Mouse (Mus musculus) stomach, embryonic 16.5 days (tissue): Measurements from ENCODE around the gene Gm13695. TPM values are rescaled to one million over a fixed set of nuclear protein-coding genes. Genes with fewer than 3 reads are reported as not detected.

Experiments used
- polyA plus RNA-seq: library from polyadenylated mRNA; unstranded; fragments of >200 nt; fragmentation: Nextera tagmentation; extraction: Ambion mirVana; gene quantifications from 2 replicates; pipeline ENCODE4 v1.2.1, GENCODE M21; 2015

The Gm13695 gene
- polyA plus RNA-seq, 1 experiment from 2014 or later, result not detected

Other genes starting within 250 kb of the Gm13695 start
- gene Itgav, start 242.9 kb upstream of the Gm13695 start, polyA plus RNA-seq, result 76.8 and 77.2 TPM in 2 replicates
- gene Fam171b, start 154.7 kb upstream of the Gm13695 start, polyA plus RNA-seq, result 12.2 and 13.0 TPM in 2 replicates
- not detected in 2 replicates for gene Zswim2, start 26.1 kb upstream of the Gm13695 start, polyA plus RNA-seq
- not detected in 2 replicates for gene Gm13698, start 11.6 kb upstream of the Gm13695 start, polyA plus RNA-seq
- gene Gm13693, start 5.8 kb upstream of the Gm13695 start, polyA plus RNA-seq, result not detected in 2 replicates
- gene Gm13696, start 5.8 kb downstream of the Gm13695 start, polyA plus RNA-seq, result not detected in 2 replicates
- not detected in 2 replicates for gene Gm13694, start 11.6 kb downstream of the Gm13695 start, polyA plus RNA-seq
- not detected in 2 replicates for gene Gm13697, start 17.4 kb downstream of the Gm13695 start, polyA plus RNA-seq
- not detected in 2 replicates for gene Gm13691, start 23.2 kb downstream of the Gm13695 start, polyA plus RNA-seq